Mouse (Mus musculus) adrenal gland, adult 8-10 months (tissue): ENCODE results near the gene Sdk2. TPM values are rescaled to one million over a fixed set of nuclear protein-coding genes. Genes with fewer than 3 reads are reported as not detected.

ENCODE experiments used
- DNase-seq: peaks from one replicate; pipeline ENCODE4 v3.0.0; 2022
- total RNA-seq, 4 experiments: library from RNA; stranded (reverse); gene quantifications; 2 replicates each; pipeline ENCODE4 v1.2.4; 2022

The Sdk2 gene
- 1 to 10 TPM; 1.9 to 5.5 (median 3.0) TPM for total RNA-seq

- DNase-seq = no peak
These were observed at the start of gene Sdk2 for GRCm38 (mm10) chr11:114066951-114067762. TSS of gene Sdk2 (minus strand) at chr11:114067046.

GRCm38 (mm10) chr11:114115077-114115476 lies 48.2 kb upstream of the Sdk2 start:
- no peak for DNase-seq

- no peak for DNase-seq
These were observed 47.8 kb upstream of the Sdk2 start for GRCm38 (mm10) chr11:114114674-114115073.

GRCm38 (mm10) chr11:114110851-114111250 lies 44.0 kb upstream of the Sdk2 start:
- DNase-seq = no peak

- no peak for DNase-seq
These were observed 26.8 kb upstream of the Sdk2 start for GRCm38 (mm10) chr11:114093636-114094035.

GRCm38 (mm10) chr11:114093175-114093574 lies 26.3 kb upstream of the Sdk2 start:
- DNase-seq = no peak

GRCm38 (mm10) chr11:114080606-114081005 lies 13.8 kb upstream of the Sdk2 start:
- DNase-seq = no peak

- DNase-seq = no peak
These were observed 5.8 kb upstream of the Sdk2 start for GRCm38 (mm10) chr11:114072644-114073043.

- no peak for DNase-seq
These were observed 5.2 kb upstream of the Sdk2 start for GRCm38 (mm10) chr11:114071998-114072397.

- no peak for DNase-seq
These were observed 4.0 kb upstream of the Sdk2 start for GRCm38 (mm10) chr11:114070881-114071280.

- DNase-seq = no peak
These were observed 3.3 kb upstream of the Sdk2 start for GRCm38 (mm10) chr11:114070131-114070530.

- DNase-seq = peak; percentile 28
These were observed 1.5 kb upstream of the Sdk2 start for GRCm38 (mm10) chr11:114068390-114068789.

- no peak for DNase-seq
These were observed 522 bp downstream of the Sdk2 start for GRCm38 (mm10) chr11:114066098-114066950.

- no peak for DNase-seq
These were observed 1.2 kb downstream of the Sdk2 start for GRCm38 (mm10) chr11:114065596-114065995.

GRCm38 (mm10) chr11:114064871-114065388 lies 1.9 kb downstream of the Sdk2 start:
- no peak for DNase-seq

GRCm38 (mm10) chr11:114061946-114062345 lies 4.9 kb downstream of the Sdk2 start:
- no peak for DNase-seq

GRCm38 (mm10) chr11:114061265-114061664 lies 5.6 kb downstream of the Sdk2 start:
- DNase-seq = no peak

GRCm38 (mm10) chr11:114056351-114056750 lies 10.5 kb downstream of the Sdk2 start:
- DNase-seq = no peak

- DNase-seq = no peak
These were observed 12.1 kb downstream of the Sdk2 start for GRCm38 (mm10) chr11:114054581-114055315.

- DNase-seq = no peak
These were observed 15.5 kb downstream of the Sdk2 start for GRCm38 (mm10) chr11:114051361-114051760.

GRCm38 (mm10) chr11:114050511-114050910 lies 16.3 kb downstream of the Sdk2 start:
- DNase-seq = no peak

- DNase-seq = no peak
These were observed 18.9 kb downstream of the Sdk2 start for GRCm38 (mm10) chr11:114047887-114048331.
